In the genomic region with DNA sequence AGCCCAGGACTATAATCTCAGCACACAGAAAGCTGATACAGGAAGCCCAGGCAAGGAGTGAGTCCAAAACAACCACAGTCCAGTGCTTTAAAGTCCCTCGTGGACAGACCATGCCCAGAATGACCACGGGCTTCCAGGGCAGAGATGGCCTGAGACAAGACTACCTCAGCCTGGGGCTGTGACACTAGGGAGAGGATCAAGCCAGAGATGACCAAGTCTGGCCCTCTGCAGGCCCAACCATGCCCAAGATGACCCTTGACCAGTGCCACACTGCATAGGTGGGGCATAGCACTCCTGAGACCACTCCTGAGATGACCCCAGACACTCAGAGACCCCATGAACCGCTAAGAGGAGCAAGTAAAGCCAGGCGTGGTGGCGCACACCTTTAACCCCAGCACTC, we compare ENCODE assay signal across 36 mouse cellular contexts. TPM values are rescaled to one million over a fixed set of nuclear protein-coding genes. Genes with fewer than 3 reads are reported as not detected.
"Had no signal": no experiment of that assay in that cellular context is flagged by ENCODE, and none has a peak within 500 bp of the region (broad histone marks: within the 10 kb centered on the region; RNA-seq: fewer than 3 reads in every experiment).

No protein-coding gene starts in this region.

- H3K27ac ChIP-seq: embryonic facial prominence, embryonic 10.5 days; embryonic facial prominence, embryonic 12.5 days; embryonic facial prominence, embryonic 13.5 days; embryonic facial prominence, embryonic 15.5 days; forebrain, embryonic 10.5 days; forebrain, embryonic 12.5 days; forebrain, embryonic 13.5 days; forebrain, embryonic 15.5 days; gastrocnemius, adult 2 months; heart, adult 2 months had no signal

- H3K4me1 ChIP-seq: embryonic facial prominence, embryonic 12.5 days; embryonic facial prominence, embryonic 13.5 days; embryonic facial prominence, embryonic 15.5 days; forebrain, embryonic 10.5 days; forebrain, embryonic 12.5 days; forebrain, embryonic 13.5 days; forebrain, embryonic 15.5 days had no signal

- H3K4me2 ChIP-seq: embryonic facial prominence, embryonic 12.5 days; embryonic facial prominence, embryonic 13.5 days; embryonic facial prominence, embryonic 15.5 days; forebrain, embryonic 12.5 days; forebrain, embryonic 13.5 days; forebrain, embryonic 15.5 days had no signal

- DNase-seq: cerebellum, adult 2 months; cerebellum, adult 8-10 months; cerebellum, adult 9-10 months; cerebellum, adult 9-11 months; cerebellum, postnatal 10 days; cerebellum, postnatal 14 days; cerebellum, postnatal 25 days; cerebellum, postnatal 36 days; embryo, embryonic 11 days; forebrain, postnatal 0 days; gastrocnemius, adult 2 months; gastrocnemius, postnatal 10 days; gastrocnemius, postnatal 14 days; gastrocnemius, postnatal 25 days; gastrocnemius, postnatal 36 days; heart, adult 2 months had no signal

- H3K9ac ChIP-seq: embryonic facial prominence, embryonic 12.5 days; embryonic facial prominence, embryonic 13.5 days; embryonic facial prominence, embryonic 15.5 days; forebrain, embryonic 12.5 days; forebrain, embryonic 13.5 days; forebrain, embryonic 15.5 days; forebrain, postnatal 0 days had no signal

- H3K27me3 ChIP-seq: embryonic facial prominence, embryonic 12.5 days; embryonic facial prominence, embryonic 13.5 days; embryonic facial prominence, embryonic 15.5 days; forebrain, embryonic 12.5 days; forebrain, embryonic 13.5 days; forebrain, embryonic 15.5 days had no signal

- ATAC-seq: forebrain, embryonic 13.5 days; forebrain, embryonic 14.5 days; forebrain, embryonic 15.5 days; forebrain, embryonic 16.5 days; forebrain, postnatal 0 days had no signal

- H3K4me3 ChIP-seq: embryonic facial prominence, embryonic 10.5 days; embryonic facial prominence, embryonic 12.5 days; embryonic facial prominence, embryonic 13.5 days; embryonic facial prominence, embryonic 15.5 days; erythroblast, embryonic 14.5 days; forebrain, embryonic 10.5 days; forebrain, embryonic 12.5 days; forebrain, embryonic 13.5 days; forebrain, embryonic 15.5 days; gastrocnemius, adult 2 months; heart, adult 2 months had no signal

- H3K9me3 ChIP-seq: embryonic facial prominence, embryonic 10.5 days; embryonic facial prominence, embryonic 12.5 days; embryonic facial prominence, embryonic 13.5 days; embryonic facial prominence, embryonic 15.5 days; forebrain, embryonic 10.5 days; forebrain, embryonic 12.5 days; forebrain, embryonic 13.5 days; forebrain, embryonic 15.5 days had no signal

- H3K36me3 ChIP-seq: embryonic facial prominence, embryonic 10.5 days; embryonic facial prominence, embryonic 12.5 days; embryonic facial prominence, embryonic 13.5 days; embryonic facial prominence, embryonic 15.5 days; forebrain, embryonic 10.5 days; forebrain, embryonic 12.5 days; forebrain, embryonic 15.5 days had no signal

RNA-seq across cellular contexts. Expression of a gene that starts 2.3 kb away (rescaled TPM):
- total RNA-seq: common myeloid progenitor, adult 5-6 weeks; forebrain, postnatal 0 days; gastrocnemius, adult 18-20 months; gastrocnemius, adult 2 months; gastrocnemius, adult 8-10 months; gastrocnemius, postnatal 10 days; gastrocnemius, postnatal 14 days; gastrocnemius, postnatal 25 days; gastrocnemius, postnatal 36 days; granulocyte monocyte progenitor cell, adult 5-6 weeks; heart, adult 2 months; heart, adult 8-10 months had no signal
- polyA plus RNA-seq: cerebellum, adult 2 months; cortical plate, adult 2 months; embryonic facial prominence, embryonic 10.5 days; embryonic facial prominence, embryonic 11.5 days; embryonic facial prominence, embryonic 12.5 days; embryonic facial prominence, embryonic 13.5 days; erythroblast, embryonic 14.5 days; forebrain, embryonic 10.5 days; forebrain, embryonic 11.5 days; forebrain, embryonic 12.5 days; forebrain, embryonic 13.5 days; forebrain, embryonic 14.5 days; forebrain, embryonic 15.5 days; forebrain, embryonic 16.5 days; forebrain, postnatal 0 days; gonadal fat pad, adult 2 months; heart, adult 2 months had no signal
